Mouse (Mus musculus) large intestine, adult 2 months (tissue): ENCODE results near the gene Pitpnm1. TPM values are rescaled to one million over a fixed set of nuclear protein-coding genes. Genes with fewer than 3 reads are reported as not detected.
A peak's percentile ranks its signal among the peaks of the same experiment; 100 is the strongest.

Experiments
- DNase-seq: peaks from one replicate; pipeline ENCODE4 v3.0.0-alpha.2; 2012; ENCODE audit warnings: low read depth, low spot score
- WGBS: fragments of 180-500 bp; shearing (Covaris S2); methylation state at CpG from one replicate; pipeline ENCODE4 v1.1.7; 2018; 5-methylcytosine and 5-hydroxymethylcytosine counted together
- polyA plus RNA-seq: library from polyadenylated mRNA; depleted of rRNA; stranded (reverse); fragments of >200 nt; gene quantifications from 2 replicates; pipeline ENCODE4 v1.2.3, GENCODE M21; 2012

Pitpnm1 gene
- polyA plus RNA-seq, 1 experiment = 114 TPM

DNA sequence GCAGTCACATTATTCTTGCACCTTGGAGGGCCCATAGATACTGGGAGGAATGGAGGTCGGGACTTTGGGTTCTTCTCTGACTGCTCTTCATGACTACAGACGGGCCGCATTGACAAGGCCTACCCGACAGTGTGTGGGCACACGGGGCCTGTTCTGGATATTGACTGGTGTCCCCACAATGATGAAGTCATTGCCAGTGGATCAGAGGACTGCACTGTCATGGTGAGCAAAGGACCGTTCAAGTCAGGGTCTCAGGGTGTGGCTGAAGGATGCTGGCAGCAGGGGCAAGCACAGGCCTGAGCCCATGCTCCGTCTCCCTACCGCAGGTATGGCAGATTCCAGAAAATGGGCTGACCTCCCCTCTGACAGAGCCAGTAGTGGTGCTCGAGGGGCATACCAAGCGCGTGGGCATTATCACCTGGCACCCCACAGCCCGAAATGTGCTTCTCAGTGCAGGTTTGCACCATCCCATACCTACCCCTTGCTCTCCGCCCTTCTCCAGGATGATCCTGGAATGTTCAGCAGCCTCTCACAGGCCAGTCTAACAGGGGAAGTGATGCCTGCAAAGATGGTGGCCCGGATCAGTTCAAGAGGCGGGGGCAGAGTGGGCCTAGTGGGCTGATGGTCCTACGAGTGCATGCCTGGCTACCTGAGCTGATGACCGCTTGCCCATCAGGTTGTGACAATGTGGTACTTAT, 50.1 kb downstream of the Pitpnm1 start:
- WGBS = 85% methylated on average over 17 of the region's 17 CpGs
- DNase-seq = no peak

DNA sequence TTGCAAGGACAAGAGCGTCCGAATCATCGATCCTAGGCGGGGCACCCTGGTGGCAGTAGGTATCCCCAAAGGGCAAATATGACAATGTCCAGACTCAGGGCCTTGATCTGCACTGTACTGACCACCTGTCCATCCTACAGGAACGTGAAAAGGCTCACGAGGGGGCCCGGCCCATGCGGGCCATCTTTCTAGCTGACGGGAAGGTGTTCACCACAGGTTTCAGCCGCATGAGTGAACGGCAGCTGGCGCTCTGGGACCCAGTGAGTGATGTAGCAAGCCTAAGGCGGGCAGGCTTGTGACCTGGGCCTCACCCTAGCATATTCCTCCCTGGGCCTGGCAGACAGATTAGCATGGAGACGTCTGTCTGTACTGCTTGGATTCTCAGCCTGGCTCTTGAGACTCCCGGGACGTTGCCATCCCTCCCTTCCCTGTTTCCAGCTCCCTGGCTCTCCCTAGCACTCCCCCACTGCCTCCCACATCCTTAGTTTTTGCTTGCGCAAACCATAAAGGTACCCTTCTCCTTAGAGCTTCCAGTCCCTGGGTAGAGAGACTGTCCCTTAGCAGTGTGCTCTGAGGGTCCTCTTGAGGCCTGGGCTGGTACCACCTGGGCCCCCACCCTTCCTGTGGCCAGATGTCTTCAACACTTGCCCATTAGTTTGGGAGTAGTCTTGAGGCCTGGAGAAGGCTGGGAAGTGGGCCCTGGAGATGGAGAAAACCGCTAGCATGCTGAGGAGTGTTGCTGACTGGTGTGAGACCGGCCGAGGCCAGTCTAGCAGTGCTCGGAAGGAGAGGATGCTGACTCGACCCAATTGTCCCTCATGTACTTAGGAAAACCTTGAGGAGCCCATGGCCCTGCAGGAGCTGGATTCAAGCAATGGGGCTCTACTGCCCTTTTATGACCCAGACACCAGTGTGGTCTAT, 51.0 kb downstream of the Pitpnm1 start:
- DNase-seq = no peak
- 88% methylated on average over 22 of the region's 22 CpGs for WGBS

DNA sequence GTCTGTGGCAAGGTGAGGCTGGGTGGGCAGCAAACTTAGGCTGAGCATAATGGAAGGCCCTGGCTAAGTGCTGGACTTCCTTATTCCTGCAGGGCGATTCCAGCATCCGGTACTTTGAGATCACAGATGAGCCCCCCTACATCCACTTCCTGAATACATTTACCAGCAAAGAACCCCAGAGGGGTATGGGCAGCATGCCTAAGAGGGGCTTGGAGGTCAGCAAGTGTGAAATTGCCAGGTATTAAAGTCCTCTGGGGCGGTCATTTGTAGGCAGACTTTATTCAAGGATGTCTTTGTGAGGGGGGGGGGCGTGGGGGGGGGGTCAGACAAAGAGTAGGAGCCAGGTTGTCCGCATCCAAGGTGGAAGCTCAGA, 51.7 kb downstream of the Pitpnm1 start:
- no peak for DNase-seq
- WGBS = 72% methylated on average over 5 of the region's 5 CpGs

DNA sequence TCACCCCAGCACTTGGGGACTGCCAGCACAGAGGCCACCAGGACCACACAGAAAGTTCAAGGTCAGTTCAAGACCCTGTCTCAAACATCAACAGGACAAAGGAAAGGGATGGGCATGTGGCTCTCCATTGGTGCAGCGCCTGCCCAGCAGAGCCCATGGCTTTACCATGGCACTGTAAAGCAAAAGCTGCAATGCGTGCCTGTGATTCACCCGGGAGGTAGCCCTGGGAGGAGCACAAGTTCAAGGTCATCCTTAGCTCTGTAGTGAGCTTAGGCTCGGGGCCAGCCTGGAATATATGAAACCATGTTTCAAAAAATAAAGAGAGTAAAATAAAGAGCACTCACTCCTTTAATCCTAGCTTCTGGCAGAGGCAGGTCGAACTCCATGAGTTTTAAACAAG, 52.1 kb downstream of the Pitpnm1 start:
- 79% methylated on average over 5 of the region's 5 CpGs for WGBS
- DNase-seq = no peak

DNA sequence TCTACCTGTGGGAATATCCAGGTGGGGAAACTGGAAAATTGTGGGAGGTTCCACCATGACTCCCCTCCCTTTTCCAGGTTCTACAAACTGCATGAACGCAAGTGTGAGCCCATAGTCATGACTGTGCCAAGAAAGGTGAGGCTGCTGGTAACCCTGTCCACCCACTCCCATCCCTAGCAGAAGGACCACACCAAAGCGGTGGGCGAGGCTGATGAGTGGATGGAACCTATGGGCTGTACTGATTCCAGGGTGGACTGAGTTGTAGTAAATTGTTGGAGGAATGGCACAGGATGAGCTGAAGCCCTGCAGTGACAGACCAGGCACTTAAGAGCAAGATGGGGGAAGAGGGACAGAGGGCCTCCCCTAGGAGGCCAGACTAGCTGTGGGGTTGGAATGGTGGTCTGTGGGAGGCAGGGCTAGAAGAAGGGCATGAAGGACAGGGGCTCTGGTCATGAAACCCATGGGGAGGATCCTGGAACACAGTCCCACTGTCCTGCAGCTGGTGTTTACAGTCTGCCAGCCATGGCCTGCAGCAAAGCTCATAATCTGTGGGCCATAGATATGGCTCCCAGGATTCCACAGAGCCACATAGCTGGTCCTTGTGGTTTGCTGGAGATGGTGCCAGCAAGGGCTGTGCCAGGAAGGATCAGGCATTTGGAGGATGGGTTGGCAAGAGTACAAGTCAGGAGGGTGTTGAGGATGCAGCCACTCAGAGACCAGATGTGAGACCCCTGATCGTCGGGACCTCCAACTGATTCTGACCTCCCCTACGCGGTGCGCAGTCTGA, 52.8 kb downstream of the Pitpnm1 start:
- WGBS = 90% methylated on average over 8 of the region's 8 CpGs
- no peak for DNase-seq

DNA sequence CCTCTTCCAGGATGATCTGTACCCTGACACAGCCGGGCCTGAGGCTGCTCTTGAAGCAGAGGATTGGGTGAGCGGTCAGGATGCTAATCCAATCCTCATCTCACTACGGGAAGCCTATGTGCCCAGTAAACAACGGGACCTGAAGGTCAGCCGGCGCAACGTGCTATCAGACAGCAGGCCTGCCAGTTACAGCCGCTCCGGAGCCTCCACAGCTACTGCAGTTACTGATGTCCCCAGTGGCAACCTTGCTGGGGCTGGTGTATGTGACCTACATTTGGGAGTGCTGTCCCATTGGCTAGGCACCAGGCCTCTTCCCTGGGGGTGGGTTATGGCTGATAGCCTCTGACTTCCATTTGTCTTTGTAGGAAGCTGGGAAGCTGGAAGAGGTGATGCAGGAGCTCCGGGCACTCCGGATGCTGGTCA, 53.4 kb downstream of the Pitpnm1 start, which contains the start of gene Ptprcap:
Gene Ptprcap (plus strand): TSS at position 373 of the 423 bp plus-strand sequence.
- no peak for DNase-seq
- WGBS = 75% methylated on average over 11 of the region's 11 CpGs

DNA sequence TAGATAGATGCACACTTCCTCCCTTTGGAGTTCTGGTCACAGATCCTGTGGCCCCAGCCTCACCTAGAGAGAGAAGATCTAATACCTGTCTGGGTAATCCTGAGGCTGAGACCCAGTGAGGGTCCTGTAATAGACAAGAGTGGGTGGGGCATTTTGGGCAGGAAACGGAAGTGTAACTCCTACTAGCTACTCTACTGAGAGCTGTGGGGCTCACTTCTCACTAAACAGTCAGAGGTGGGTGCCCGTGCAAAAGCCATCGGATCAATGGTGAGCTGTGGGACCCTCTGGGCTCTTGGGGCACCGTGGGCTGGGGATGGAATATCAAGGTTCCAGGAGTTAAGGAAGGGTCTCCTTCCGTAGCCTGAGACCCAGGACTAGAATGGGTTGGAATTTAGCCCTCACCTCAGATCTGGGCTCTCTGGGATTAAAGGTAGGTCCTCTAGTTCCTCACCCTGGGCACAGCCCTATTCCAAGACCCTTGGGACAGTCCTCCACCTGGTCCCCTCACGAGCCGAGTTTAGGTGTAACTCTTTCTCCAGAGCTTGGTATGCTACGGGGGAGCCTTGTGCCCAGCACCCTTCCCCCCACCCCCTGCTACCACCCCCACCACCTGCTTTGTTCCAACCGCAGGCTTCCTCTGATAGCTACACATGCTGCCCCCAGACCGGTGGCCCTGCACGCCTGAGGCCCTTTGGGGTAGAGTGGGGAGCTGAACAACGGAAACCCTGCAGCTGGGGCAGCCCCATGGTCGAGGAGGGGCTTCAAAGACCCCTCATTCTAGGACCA, 54.8 kb downstream of the Pitpnm1 start:
- 72% methylated on average over 13 of the region's 13 CpGs for WGBS
- no peak for DNase-seq

DNA sequence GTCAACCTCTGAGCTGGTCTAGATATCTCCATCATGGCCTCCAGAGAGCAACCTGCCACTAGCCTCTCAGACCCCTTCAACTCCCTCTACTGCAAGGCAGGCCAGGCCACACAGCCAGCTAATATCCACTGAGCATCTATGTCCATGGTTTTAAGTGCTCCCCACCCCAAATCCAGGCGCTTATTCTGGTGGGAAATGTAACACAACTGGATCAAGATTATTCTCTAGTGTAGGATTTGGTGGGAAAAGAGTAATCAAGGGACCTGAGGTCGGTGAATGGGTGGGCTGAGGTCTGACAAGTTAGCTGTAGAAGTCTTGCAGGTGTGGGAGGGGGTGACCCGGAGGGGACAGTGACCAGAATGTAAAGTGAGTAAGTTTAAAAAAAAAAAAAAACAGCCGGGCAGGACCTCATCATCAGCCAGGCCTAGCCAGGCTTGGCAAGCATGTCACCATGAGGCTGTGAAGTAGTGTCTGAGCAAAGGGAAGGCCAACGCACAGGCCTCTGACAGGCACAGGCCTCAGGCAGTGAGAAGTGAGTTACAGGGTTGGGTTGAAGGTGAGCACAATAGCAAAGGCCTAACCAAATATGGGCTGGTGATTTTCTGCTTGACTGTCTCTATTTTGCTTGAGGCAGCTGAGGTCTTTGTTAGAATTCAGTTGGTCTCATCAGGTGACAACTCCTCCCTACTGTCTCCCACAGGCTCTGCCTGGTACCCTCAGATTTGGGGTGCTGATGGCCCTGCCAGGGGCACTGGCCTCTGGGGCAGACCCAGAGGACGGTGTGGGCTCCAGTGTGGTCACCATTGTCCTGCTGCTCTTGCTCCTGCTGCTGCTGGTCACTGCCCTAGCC, 55.6 kb downstream of the Pitpnm1 start:
- DNase-seq = no peak
- WGBS = 73% methylated on average over 6 of the region's 6 CpGs

DNA sequence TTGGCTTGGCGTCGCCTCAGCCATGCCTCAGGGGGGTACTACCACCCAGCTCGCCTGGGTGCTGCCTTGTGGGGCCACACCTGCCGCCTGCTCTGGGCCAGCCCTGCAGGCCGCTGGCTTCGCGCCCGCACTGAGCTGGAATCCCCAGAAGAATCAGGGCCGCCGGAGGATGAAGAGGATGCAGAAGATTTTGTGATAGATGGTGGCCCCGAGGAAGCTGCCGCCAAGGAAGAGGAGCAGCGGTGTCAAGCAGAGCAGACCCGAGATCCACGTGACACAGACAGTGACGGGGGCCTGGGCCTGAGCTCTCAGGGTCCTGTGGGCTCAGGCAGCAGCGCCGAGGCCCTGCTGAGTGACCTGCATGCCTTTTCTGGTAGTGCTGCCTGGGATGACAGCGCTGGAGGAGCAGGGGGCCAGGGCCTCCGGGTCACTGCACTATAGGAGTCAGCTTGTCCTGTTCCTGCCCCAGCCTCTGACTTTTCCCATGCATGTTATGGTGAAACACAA, 56.3 kb downstream of the Pitpnm1 start:
- WGBS = 75% methylated on average over 20 of the region's 20 CpGs
- no peak for DNase-seq

DNA sequence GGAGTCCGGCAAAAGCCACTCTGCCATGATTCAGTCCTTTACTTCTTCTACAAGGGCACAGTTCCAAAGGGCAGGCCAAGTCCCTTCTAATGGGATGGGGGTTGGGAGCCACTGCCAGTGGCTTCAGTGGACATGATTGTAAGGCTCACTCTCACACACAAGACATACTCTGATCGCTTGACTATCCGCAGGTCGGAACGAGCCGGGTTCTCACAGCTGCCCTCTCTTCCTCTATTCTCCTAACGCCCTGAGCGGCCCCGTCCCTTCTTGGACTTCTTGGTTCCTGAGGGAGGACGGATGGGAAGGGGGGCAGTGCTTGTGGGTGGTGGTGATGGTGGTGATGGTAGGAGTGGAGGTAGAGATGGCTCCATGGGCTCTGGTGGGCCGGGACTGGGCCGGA, 57.0 kb downstream of the Pitpnm1 start:
- DNase-seq = no peak
- WGBS = 88% methylated on average over 12 of the region's 12 CpGs

DNA sequence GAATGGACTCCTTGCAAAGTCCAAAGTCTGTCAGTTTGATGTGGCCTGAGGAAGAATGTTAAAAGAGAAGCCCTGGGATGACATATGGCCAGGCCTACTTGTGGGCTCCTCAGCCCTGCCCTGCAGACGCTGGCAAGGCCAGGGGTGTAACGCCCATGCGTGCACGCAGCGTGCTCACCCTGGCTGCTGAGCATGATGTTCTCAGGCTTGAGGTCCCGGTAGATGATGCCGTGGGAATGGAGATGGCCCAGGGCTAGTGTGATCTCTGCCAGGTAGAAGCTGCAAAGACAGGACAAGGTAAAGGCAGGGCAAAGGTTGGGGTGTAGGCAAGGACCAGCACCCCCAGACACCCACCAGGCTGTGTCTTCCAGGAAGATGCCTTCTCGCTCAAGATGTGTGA, 59.3 kb downstream of the Pitpnm1 start:
- 96% methylated on average over 8 of the region's 8 CpGs for WGBS
- DNase-seq = no peak

DNA sequence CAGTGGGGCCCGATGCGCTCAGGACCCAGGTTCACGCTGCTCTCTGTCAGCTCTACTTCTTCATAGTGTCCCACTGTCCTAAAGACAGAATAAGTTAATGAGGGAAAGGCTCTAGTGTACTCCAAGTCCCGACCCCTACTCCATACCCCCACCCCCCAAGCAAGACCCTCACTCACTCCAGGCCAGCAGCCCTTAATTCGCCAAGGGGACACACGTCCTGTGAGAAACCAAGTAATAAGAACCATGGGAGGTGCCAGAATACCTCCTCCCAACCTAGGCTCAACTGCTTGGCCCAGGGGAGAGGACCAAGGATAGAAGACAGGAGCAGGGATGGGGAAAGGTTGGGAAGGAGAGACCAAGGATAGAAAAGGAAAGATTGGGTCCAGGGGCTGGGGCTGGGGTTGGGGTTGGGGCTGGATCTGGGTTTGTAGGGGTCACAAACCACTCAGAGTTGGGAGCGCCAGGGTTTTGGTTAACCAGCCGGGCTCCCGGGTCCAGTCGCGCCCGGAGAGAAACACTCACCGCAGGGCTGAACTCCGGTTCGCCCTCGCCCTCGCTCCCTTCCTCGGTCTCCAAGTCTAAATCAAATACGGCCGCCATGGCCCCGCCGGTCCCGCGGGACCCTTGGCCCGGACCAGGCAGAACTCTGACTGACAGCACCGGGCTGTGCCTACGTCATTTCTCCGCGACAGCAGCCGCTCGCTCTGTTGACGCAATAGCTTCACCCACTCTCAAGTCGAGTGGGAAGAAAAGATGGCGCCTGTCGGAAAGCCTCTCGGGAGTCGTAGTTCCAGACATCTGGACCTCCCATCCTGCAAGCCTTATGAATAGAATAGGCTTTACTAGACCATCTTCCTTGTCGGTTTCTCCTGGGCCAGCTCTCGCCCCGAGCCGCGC, 63.1 kb downstream of the Pitpnm1 start, which contains the start of gene Rps6kb2:
Gene Rps6kb2 (minus strand): TSS at position 709 of the 897 bp plus-strand sequence.
- 7% methylated on average over 42 of the region's 42 CpGs for WGBS
- peak; percentile 85 for DNase-seq

DNA sequence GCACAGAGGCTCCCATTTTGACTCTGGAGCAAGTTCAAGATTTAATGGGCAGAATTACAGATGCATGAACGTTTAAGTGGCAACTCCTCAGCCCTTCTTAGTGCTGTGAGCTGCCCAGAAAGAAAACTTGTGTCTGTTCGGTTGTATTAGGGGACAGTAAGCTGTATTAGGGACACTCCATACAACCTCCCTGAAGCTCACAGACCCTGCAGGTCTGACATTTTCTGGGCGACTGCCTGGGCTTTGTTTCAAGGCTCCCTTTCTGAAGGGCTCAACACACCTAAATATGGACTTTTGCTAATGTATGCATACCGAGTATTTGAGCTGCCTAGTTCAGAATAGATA, 63.7 kb downstream of the Pitpnm1 start:
- DNase-seq = no peak
- WGBS = 28% methylated on average over 4 of the region's 4 CpGs
